Mouse (Mus musculus): ENCODE measurements at regions not wholly inside any gene's neighbourhood (a gene's known extent, or its start where the extent isn't known, plus 50 kb on each side); places are given as distances from the start of the nearest gene placed in this dataset.

DNA sequence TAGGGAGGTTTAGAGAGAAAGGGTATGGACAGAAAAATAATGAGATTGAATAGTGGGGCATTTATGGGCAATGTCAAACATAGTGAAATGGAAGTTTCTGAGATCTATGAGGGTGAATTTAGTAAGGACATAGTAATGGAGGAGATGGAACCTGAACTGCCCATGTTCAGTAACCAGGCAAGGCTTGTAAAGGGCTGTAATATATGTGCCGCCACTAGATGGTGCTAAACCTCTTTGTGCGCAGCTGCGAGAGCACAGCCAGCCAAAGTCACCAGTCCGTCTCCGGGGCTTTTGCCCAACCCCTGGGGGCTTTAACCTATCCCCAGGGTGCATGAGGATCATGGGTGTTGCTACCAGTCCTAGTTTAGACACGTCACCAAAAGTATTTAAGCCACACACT, 77.7 kb upstream of the Vmn2r25 start:
- DNase-seq (ENCODE audit: low read depth, low spot score) = peak; percentile 66

- no peak for DNase-seq (ENCODE audit: low read depth, low spot score)
Observed at GRCm38 (mm10) chr6:123937930-123938329, 84.7 kb upstream of the Vmn2r25 start.

DNA sequence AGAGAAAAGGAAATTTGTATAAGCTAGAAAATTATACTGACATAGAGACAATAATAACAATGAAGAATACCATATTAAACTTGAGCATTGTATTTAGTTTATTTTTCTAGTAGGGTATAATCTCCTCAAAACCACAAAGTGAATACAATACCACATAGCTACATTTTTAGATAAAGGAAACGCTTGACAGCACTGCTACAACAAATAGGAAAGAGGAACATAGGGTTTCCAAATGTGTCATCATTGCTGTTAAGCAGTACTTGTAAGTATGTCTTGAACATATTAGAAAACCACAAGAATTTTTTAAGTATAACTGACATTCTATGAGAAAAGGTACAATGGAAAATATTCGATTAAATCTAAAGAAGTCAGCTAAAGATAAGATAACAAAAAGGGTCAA, 63.0 kb upstream of the Vmn2r26 start:
- DNase-seq (ENCODE audit: low read depth, low spot score) = peak; percentile 80

DNA sequence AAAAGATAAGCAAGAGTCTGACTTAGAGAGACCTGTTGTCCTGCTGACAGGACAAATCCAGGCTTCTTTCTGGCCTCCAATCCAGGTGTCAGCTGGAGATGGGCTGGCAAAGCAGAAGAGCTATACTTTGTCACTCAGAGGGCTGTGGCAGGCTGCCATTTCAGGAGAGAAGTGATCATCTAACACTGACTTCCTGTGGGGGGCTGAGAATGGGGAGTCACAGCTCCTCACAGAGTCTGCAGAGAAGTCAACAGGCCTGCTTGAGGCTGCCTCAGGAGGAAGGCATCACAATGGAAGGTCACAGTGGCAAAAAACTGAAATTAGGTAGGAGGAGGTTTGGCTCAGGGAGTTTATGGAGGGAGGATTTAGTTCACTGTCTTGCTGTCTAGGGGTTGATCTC, 53.2 kb upstream of the Vmn2r26 start:
- DNase-seq (ENCODE audit: low read depth, low spot score) = peak; percentile 27
